Mouse (Mus musculus) forebrain, embryonic 11.5 days (tissue): ENCODE measurements around the gene M1ap. TPM values are rescaled to one million over a fixed set of nuclear protein-coding genes. Genes with fewer than 3 reads are reported as not detected.

Experiments used
- ATAC-seq: fragments of 200-750 bp; cut with Nextera tagmentation; replicated peaks from 2 replicates; pipeline ENCODE4 v1.8.0; 2017; ENCODE audit warnings: moderate TSS enrichment; ENCODE audit not compliant: low FRiP score
- DNase-seq: peaks from one replicate; pipeline ENCODE4 v3.0.0-alpha.2; 2017; ENCODE audit warnings: low spot score
- H3K27ac ChIP-seq: fragments of 300-500 bp; sonication (generic); 2 replicates; pipeline ENCODE4 v1.5.1; 2014; ENCODE audit warnings: low read depth, low read length
- H3K27me3 ChIP-seq: fragments of 300-500 bp; sonication (generic); 2 replicates; pipeline ENCODE4 v1.6.1; 2014; ENCODE audit warnings: mild to moderate bottlenecking, low read length, mixed read lengths; ENCODE audit not compliant: control insufficient read depth, insufficient read depth
- H3K36me3 ChIP-seq: fragments of 300-500 bp; sonication (generic); 2 replicates; pipeline ENCODE4 v1.6.1; 2014; ENCODE audit warnings: mild to moderate bottlenecking, low read length, moderate library complexity, mixed read lengths; ENCODE audit not compliant: control insufficient read depth, insufficient read depth
- H3K4me1 ChIP-seq: fragments of 300-500 bp; sonication (generic); replicated peaks from 2 replicates; pipeline ENCODE4 v1.6.1; 2014; ENCODE audit warnings: low read length, mixed read lengths; ENCODE audit not compliant: control insufficient read depth, insufficient read depth
- H3K4me2 ChIP-seq: fragments of 300-500 bp; sonication (generic); 2 replicates; pipeline ENCODE4 v1.6.1; 2014; ENCODE audit warnings: low read depth, mild to moderate bottlenecking, low read length, moderate library complexity, mixed read lengths; ENCODE audit not compliant: severe bottlenecking
- H3K4me3 ChIP-seq: fragments of 300-500 bp; sonication (generic); 2 replicates; pipeline ENCODE4 v1.5.1; 2014; ENCODE audit warnings: low read depth, low read length
- H3K9ac ChIP-seq: fragments of 300-500 bp; sonication (generic); 2 replicates; pipeline ENCODE4 v1.6.1; 2014; ENCODE audit warnings: low read length
- H3K9me3 ChIP-seq: fragments of 300-500 bp; sonication (generic); 2 replicates; pipeline ENCODE4 v1.6.1; 2016; ENCODE audit warnings: low read length, mixed read lengths; ENCODE audit not compliant: control insufficient read depth
- WGBS: fragments of 180-500 bp; shearing (Covaris S2); extraction: QIAGEN DNeasy Blood & Tissue Kit; methylation state at CpG from one replicate; pipeline ENCODE4 v1.1.7; 2014; 5-methylcytosine and 5-hydroxymethylcytosine counted together
- polyA plus RNA-seq: library from polyadenylated mRNA; unstranded; fragments of >200 nt; fragmentation: Nextera tagmentation; extraction: Ambion mirVana; gene quantifications from 2 replicates; pipeline ENCODE4 v1.2.1, GENCODE M21; 2014

The M1ap gene
- polyA plus RNA-seq, 1 experiment from 2014 or later, result 0.39 TPM

GRCm38 (mm10) chr6:82956553-82957251, 10.0 kb downstream of the M1ap start:
- 62% methylated on average over 4 of the region's 4 CpGs for WGBS
- Histone ChIP-seq H3K9ac (no peak overlapping the region), H3K36me3 (no peaks in the 10 kb centered on the region), H3K4me1 (no peaks in the 10 kb centered on the region), H3K27me3 (no peaks in the 10 kb centered on the region), H3K9me3 (no peaks in the 10 kb centered on the region), H3K4me2 (no peak overlapping the region), H3K27ac (no peak overlapping the region), H3K4me3 (no peak overlapping the region)
- DNase-seq, result no peak
- ATAC-seq, result no peak

- ATAC-seq, result no peak
- no peak overlapping the region for H3K9ac ChIP-seq
- no peaks in the 10 kb centered on the region for H3K36me3 ChIP-seq
These were observed 15.0 kb downstream of the M1ap start for GRCm38 (mm10) chr6:82961664-82962063.

GRCm38 (mm10) chr6:82969249-82970084, 22.8 kb downstream of the M1ap start:
- Histone ChIP-seq H3K4me1 (no peaks in the 10 kb centered on the region), H3K9ac (no peak overlapping the region), H3K4me2 (no peak overlapping the region), H3K36me3 (no peaks in the 10 kb centered on the region), H3K27me3 (no peaks in the 10 kb centered on the region), H3K27ac (no peak overlapping the region), H3K4me3 (no peak overlapping the region), H3K9me3 (no peaks in the 10 kb centered on the region)
- 88% methylated on average over 6 of the region's 6 CpGs for WGBS
- no peak for ATAC-seq
- DNase-seq, result no peak

More at GRCm38 (mm10) chr6:82961664-82962063, 15.0 kb downstream of the M1ap start:
- H3K27me3 ChIP-seq, result no peaks in the 10 kb centered on the region
- H3K4me3 ChIP-seq, result no peak overlapping the region
- H3K4me2 ChIP-seq, result no peak overlapping the region
- H3K4me1 ChIP-seq, result no peaks in the 10 kb centered on the region
- H3K27ac ChIP-seq, result no peak overlapping the region
- DNase-seq, result no peak
- H3K9me3 ChIP-seq, result no peaks in the 10 kb centered on the region
- 86% methylated on average over 1 of the region's 1 CpGs for WGBS

GRCm38 (mm10) chr6:82971031-82971430, 24.3 kb downstream of the M1ap start:
- H3K9me3 ChIP-seq, result no peaks in the 10 kb centered on the region
- 13% methylated on average over 5 of the region's 5 CpGs for WGBS
- H3K36me3 ChIP-seq, result no peaks in the 10 kb centered on the region
- no peaks in the 10 kb centered on the region for H3K27me3 ChIP-seq
- DNase-seq, result peak; percentile 73
- H3K4me2 ChIP-seq, result no peak overlapping the region
- ATAC-seq, result no peak; the same call in 1 of the 2 replicates
- no peak overlapping the region for H3K27ac ChIP-seq
- H3K4me1 ChIP-seq, result no peaks in the 10 kb centered on the region
- H3K9ac ChIP-seq, result no peak overlapping the region
- no peak overlapping the region for H3K4me3 ChIP-seq

GRCm38 (mm10) chr6:82987411-82987971, 40.8 kb downstream of the M1ap start:
- no peaks in the 10 kb centered on the region for H3K9me3 ChIP-seq

GRCm38 (mm10) chr6:82993696-82994095, 47.0 kb downstream of the M1ap start:
- 48% methylated on average over 1 of the region's 1 CpGs for WGBS
- no peak overlapping the region for H3K4me3 ChIP-seq
- no peak overlapping the region for H3K4me2 ChIP-seq
- peaks cover 5% of the 10 kb centered on the region; the same call in 1 of the 2 replicates for H3K4me1 ChIP-seq
- ATAC-seq (no peak), DNase-seq (no peak)
- H3K9ac ChIP-seq, result no peak overlapping the region
- no peaks in the 10 kb centered on the region for H3K36me3 ChIP-seq
- no peak overlapping the region for H3K27ac ChIP-seq
- no peaks in the 10 kb centered on the region for H3K27me3 ChIP-seq
- no peaks in the 10 kb centered on the region for H3K9me3 ChIP-seq

More at GRCm38 (mm10) chr6:82987411-82987971, 40.8 kb downstream of the M1ap start:
- no peak overlapping the region for H3K9ac ChIP-seq
- ATAC-seq, result no peak
- no peaks in the 10 kb centered on the region for H3K4me1 ChIP-seq
- no peaks in the 10 kb centered on the region for H3K36me3 ChIP-seq
- H3K4me2 ChIP-seq, result no peak overlapping the region
- no peak for DNase-seq
- 56% methylated on average over 9 of the region's 9 CpGs for WGBS
- H3K27ac ChIP-seq, result no peak overlapping the region
- H3K27me3 ChIP-seq, result no peaks in the 10 kb centered on the region
- H3K4me3 ChIP-seq, result no peak overlapping the region

GRCm38 (mm10) chr6:82994372-82994771, 47.7 kb downstream of the M1ap start:
- WGBS, result 77% methylated on average over 7 of the region's 7 CpGs
- Histone ChIP-seq H3K27me3 (no peaks in the 10 kb centered on the region), H3K9me3 (no peaks in the 10 kb centered on the region), H3K27ac (no peak overlapping the region), H3K4me1 (peaks cover 5% of the 10 kb centered on the region; the same call in 1 of the 2 replicates), H3K4me3 (no peak overlapping the region), H3K4me2 (no peak overlapping the region), H3K9ac (no peak overlapping the region), H3K36me3 (no peaks in the 10 kb centered on the region)
- DNase-seq (no peak), ATAC-seq (no peak)

GRCm38 (mm10) chr6:82996740-82997315, 50.1 kb downstream of the M1ap start:
- peak; percentile 93 for DNase-seq
- peak; percentile 91 for ATAC-seq
- Histone ChIP-seq H3K4me2 (peak overlapping the region; percentile 8; the same call in 1 of the 2 replicates), H3K9me3 (no peaks in the 10 kb centered on the region), H3K4me3 (no peak overlapping the region), H3K9ac (no peak overlapping the region), H3K27ac (no peak overlapping the region), H3K36me3 (no peaks in the 10 kb centered on the region), H3K27me3 (no peaks in the 10 kb centered on the region), H3K4me1 (peaks cover 5% of the 10 kb centered on the region; the same call in 1 of the 2 replicates)
- whole genome bisulfite sequencing, result 16% methylated on average over 11 of the region's 11 CpGs
